Mouse (Mus musculus): ENCODE results near the gene Btf3.

The Btf3 gene

GRCm38 (mm10) chr13:98340506-98340905, 23.7 kb upstream of the Btf3 start:
- no peak for DNase-seq (ENCODE audit: low spot score in 2 of 2)

- no peak for DNase-seq (ENCODE audit: low spot score in 2 of 2)
Observed at GRCm38 (mm10) chr13:98336205-98336604, 19.4 kb upstream of the Btf3 start.

GRCm38 (mm10) chr13:98332106-98332505, 15.3 kb upstream of the Btf3 start:
- DNase-seq (ENCODE audit: low spot score in 2 of 2): no peak

- no peak for DNase-seq (ENCODE audit: low spot score in 2 of 2)
Observed at GRCm38 (mm10) chr13:98325034-98325433, 8.2 kb upstream of the Btf3 start.

- DNase-seq (ENCODE audit: low spot score in 2 of 2): no peak
Observed at GRCm38 (mm10) chr13:98317911-98318310, 1.1 kb upstream of the Btf3 start.

- DNase-seq (ENCODE audit: low spot score in 2 of 2): no peak
Observed at GRCm38 (mm10) chr13:98317246-98317677, 456 bp upstream of the Btf3 start.

GRCm38 (mm10) chr13:98316140-98316479, 696 bp downstream of the Btf3 start:
- DNase-seq (ENCODE audit: low spot score in 2 of 2): no peak

- no peak for DNase-seq (ENCODE audit: low spot score in 2 of 2)
Observed at GRCm38 (mm10) chr13:98315124-98315523, 1.7 kb downstream of the Btf3 start.

- DNase-seq (ENCODE audit: low spot score in 2 of 2): no peak
Observed at GRCm38 (mm10) chr13:98313631-98314030, 3.2 kb downstream of the Btf3 start.

GRCm38 (mm10) chr13:98311597-98311996, 5.2 kb downstream of the Btf3 start:
- no peak for DNase-seq (ENCODE audit: low spot score in 2 of 2)

- DNase-seq (ENCODE audit: low spot score in 2 of 2): no peak
Observed at GRCm38 (mm10) chr13:98308724-98309123, 8.1 kb downstream of the Btf3 start.

GRCm38 (mm10) chr13:98308004-98308403, 8.8 kb downstream of the Btf3 start:
- no peak for DNase-seq (ENCODE audit: low spot score in 2 of 2)

- no peak for DNase-seq (ENCODE audit: low spot score in 2 of 2)
Observed at GRCm38 (mm10) chr13:98306852-98307475, 9.8 kb downstream of the Btf3 start.

GRCm38 (mm10) chr13:98306393-98306792, 10.4 kb downstream of the Btf3 start:
- DNase-seq (ENCODE audit: low spot score in 2 of 2): no peak

GRCm38 (mm10) chr13:98305257-98305656, 11.5 kb downstream of the Btf3 start:
- DNase-seq (ENCODE audit: low spot score in 2 of 2): no peak

GRCm38 (mm10) chr13:98298833-98299758, 17.7 kb downstream of the Btf3 start:
- peak; percentile 64 to 82 for DNase-seq (ENCODE audit: low spot score in 2 of 2)

- no peak for DNase-seq (ENCODE audit: low spot score in 2 of 2)
Observed at GRCm38 (mm10) chr13:98297883-98298482, 18.8 kb downstream of the Btf3 start.

GRCm38 (mm10) chr13:98296072-98296471, 20.7 kb downstream of the Btf3 start:
- no peak for DNase-seq (ENCODE audit: low spot score in 2 of 2)

GRCm38 (mm10) chr13:98291712-98292111, 25.1 kb downstream of the Btf3 start:
- DNase-seq (ENCODE audit: low spot score in 2 of 2): no peak

GRCm38 (mm10) chr13:98290719-98291118, 26.1 kb downstream of the Btf3 start:
- DNase-seq (ENCODE audit: low spot score in 2 of 2): no peak

- no peak for DNase-seq (ENCODE audit: low spot score in 2 of 2)
Observed at GRCm38 (mm10) chr13:98280990-98281650, 35.7 kb downstream of the Btf3 start.

GRCm38 (mm10) chr13:98279686-98280085, 37.1 kb downstream of the Btf3 start, which contains the start of gene Gm21976:
TSS of gene Gm21976 (plus strand) at chr13:98279887.
- DNase-seq (ENCODE audit: low spot score in 2 of 2): no peak

Data from cerebellum, postnatal 4 days (tissue).